Mouse (Mus musculus) neural tube, embryonic 11.5 days (tissue): ENCODE measurements around the gene Rabgef1. TPM values are rescaled to one million over a fixed set of nuclear protein-coding genes. Genes with fewer than 3 reads are reported as not detected.

Source experiments
- ATAC-seq: fragments of 200-750 bp; cut with Nextera tagmentation; 2 replicates; pipeline ENCODE4 v1.8.0; 2017; ENCODE audit warnings: moderate number of reproducible peaks, mild to moderate bottlenecking, moderate TSS enrichment, moderate library complexity; ENCODE audit not compliant: insufficient read depth, low FRiP score, low TSS enrichment
- DNase-seq: peaks from one replicate; pipeline ENCODE4 v3.0.0-alpha.2; 2015; ENCODE audit warnings: low spot score
- H3K27ac ChIP-seq: fragments of 300-500 bp; sonication (generic); 2 replicates; pipeline ENCODE4 v1.5.1; 2014; ENCODE audit warnings: low read depth, mild to moderate bottlenecking, low read length
- H3K27me3 ChIP-seq: fragments of 300-500 bp; sonication (generic); 2 replicates; pipeline ENCODE4 v1.6.1; 2014; ENCODE audit warnings: mild to moderate bottlenecking, low read length, mixed read lengths; ENCODE audit not compliant: control insufficient read depth, insufficient read depth
- H3K36me3 ChIP-seq: fragments of 300-500 bp; sonication (generic); 2 replicates; pipeline ENCODE4 v1.6.1; 2014; ENCODE audit warnings: mild to moderate bottlenecking, low read length, moderate library complexity, mixed read lengths; ENCODE audit not compliant: control insufficient read depth, insufficient read depth
- H3K4me1 ChIP-seq: fragments of 300-500 bp; sonication (generic); 2 replicates; pipeline ENCODE4 v1.6.1; 2014; ENCODE audit warnings: low read length, mixed read lengths; ENCODE audit not compliant: control insufficient read depth, insufficient read depth
- H3K4me2 ChIP-seq: fragments of 300-500 bp; sonication (generic); 2 replicates; pipeline ENCODE4 v1.6.1; 2014; ENCODE audit warnings: low read depth, mild to moderate bottlenecking, moderate library complexity
- H3K4me3 ChIP-seq: fragments of 300-500 bp; sonication (generic); 2 replicates; pipeline ENCODE4 v1.5.1; 2014; ENCODE audit warnings: low read depth, low read length
- H3K9ac ChIP-seq: fragments of 300-500 bp; sonication (generic); 2 replicates; pipeline ENCODE4 v1.6.1; 2014; ENCODE audit warnings: mild to moderate bottlenecking, low read length
- H3K9me3 ChIP-seq: fragments of 300-500 bp; sonication (generic); 2 replicates; pipeline ENCODE4 v1.6.1; 2016; ENCODE audit warnings: low read length; ENCODE audit not compliant: control insufficient read depth
- WGBS: fragments of 180-500 bp; shearing (Covaris S2); extraction: QIAGEN DNeasy Blood & Tissue Kit; methylation state at CpG from one replicate; pipeline ENCODE4 v1.1.7; 2014; 5-methylcytosine and 5-hydroxymethylcytosine counted together
- polyA plus RNA-seq: library from polyadenylated mRNA; unstranded; fragments of >200 nt; fragmentation: Nextera tagmentation; extraction: Ambion mirVana; gene quantifications from 2 replicates; pipeline ENCODE4 v1.2.1, GENCODE M21; 2014

Gene Rabgef1
- polyA plus RNA-seq: 25.4 and 27.8 TPM in 2 replicates

DNA sequence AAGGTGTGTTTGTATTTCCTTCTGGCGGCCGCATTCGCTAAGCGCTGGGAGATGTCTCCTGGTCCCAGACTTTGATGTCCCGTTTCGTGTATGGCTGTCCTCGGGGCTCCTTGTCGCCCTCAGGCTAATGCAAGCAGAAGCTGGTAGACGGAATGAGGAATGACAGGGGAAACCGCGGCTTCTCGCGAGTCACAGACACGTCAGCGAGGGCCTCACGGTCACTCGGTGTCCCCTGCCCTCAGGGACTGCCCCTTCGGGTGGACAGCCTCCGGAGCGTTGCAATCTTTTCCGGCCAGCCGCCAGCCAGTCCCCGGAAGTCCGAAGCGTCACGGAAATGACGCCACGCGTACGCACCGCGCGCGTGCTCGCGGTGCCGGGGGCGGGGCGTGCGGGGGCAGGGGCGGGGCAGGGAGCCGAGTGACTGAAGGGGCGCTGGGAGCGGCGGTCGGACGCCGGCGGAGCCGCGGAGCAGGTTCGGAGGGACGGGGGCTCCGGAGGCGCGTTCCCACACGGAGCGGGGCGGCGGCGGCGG is at the start of gene Rabgef1:
Gene Rabgef1 (plus strand): TSS at position 376 of the 532 bp plus-strand sequence.
- H3K4me1 ChIP-seq: peaks cover 12% of the 10 kb centered on the region; the same call in 1 of the 2 replicates
- WGBS: under 1% methylated on average over 26 of the region's 62 CpGs
- H3K9me3 ChIP-seq: no peaks in the 10 kb centered on the region
- H3K27me3 ChIP-seq: no peaks in the 10 kb centered on the region
- ATAC-seq: peak; percentile 91
- DNase-seq: peak; percentile 92
- peak within 1 kb of the TSS; percentile 64 for H3K27ac ChIP-seq
- no peaks in the 10 kb centered on the region for H3K36me3 ChIP-seq
- peak within 1 kb of the TSS; percentile 88 for H3K4me3 ChIP-seq
- H3K9ac ChIP-seq: peak within 1 kb of the TSS; percentile 84
- peak within 1 kb of the TSS; percentile 80 for H3K4me2 ChIP-seq

DNA sequence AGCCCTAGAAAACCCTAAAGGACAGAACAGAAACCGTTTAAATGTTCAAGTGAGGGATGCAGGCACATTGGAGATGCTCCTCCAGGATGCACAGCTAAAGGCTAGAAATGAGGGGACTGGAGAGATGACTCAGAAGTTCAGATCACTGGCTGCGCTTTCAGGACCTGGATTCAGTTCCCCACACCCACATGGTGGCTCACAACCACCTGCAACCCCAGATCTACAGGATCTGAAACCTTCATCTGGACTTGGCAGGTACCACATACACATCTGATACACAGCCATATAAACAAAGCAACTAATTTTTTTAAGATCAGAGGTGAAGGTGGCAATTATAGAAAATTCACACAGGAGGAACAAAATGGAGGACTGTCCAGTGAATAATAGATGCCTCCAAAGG is 49.2 kb upstream of the Rabgef1 start:
- WGBS: 93% methylated on average over 2 of the region's 2 CpGs
- no peak overlapping the region for H3K9ac ChIP-seq
- H3K27me3 ChIP-seq: no peaks in the 10 kb centered on the region
- no peaks in the 10 kb centered on the region for H3K9me3 ChIP-seq
- H3K4me3 ChIP-seq: no peak overlapping the region
- no peaks in the 10 kb centered on the region for H3K36me3 ChIP-seq
- DNase-seq (no peak), ATAC-seq (no peak)
- H3K4me2 ChIP-seq: no peak overlapping the region
- H3K4me1 ChIP-seq: no peaks in the 10 kb centered on the region
- no peak overlapping the region for H3K27ac ChIP-seq

DNA sequence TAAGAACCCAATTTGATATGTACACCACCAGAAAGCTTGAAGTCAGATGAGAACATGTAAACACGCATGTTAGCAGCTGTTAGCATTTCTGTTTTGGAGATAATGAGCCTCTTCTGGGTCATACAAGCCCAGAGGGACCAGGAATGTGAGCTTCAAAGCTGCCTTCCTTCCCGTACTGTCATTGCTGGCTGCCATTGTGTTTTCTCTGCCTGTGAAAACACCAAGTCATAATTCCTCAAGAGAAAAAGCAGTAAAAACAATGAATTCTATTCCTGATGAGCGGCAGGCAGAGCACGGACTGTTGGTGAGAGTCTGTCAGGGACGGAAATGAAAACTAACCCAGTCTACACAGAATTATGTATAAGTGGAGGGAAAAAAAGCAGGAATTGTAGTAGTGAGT is 47.3 kb upstream of the Rabgef1 start:
- H3K36me3 ChIP-seq: no peaks in the 10 kb centered on the region
- ATAC-seq: no peak
- WGBS: 78% methylated on average over 5 of the region's 5 CpGs
- no peaks in the 10 kb centered on the region for H3K9me3 ChIP-seq
- no peak overlapping the region for H3K27ac ChIP-seq
- H3K4me2 ChIP-seq: no peak overlapping the region
- no peak for DNase-seq
- no peak overlapping the region for H3K4me3 ChIP-seq
- H3K4me1 ChIP-seq: no peaks in the 10 kb centered on the region
- no peak overlapping the region for H3K9ac ChIP-seq
- H3K27me3 ChIP-seq: no peaks in the 10 kb centered on the region

DNA sequence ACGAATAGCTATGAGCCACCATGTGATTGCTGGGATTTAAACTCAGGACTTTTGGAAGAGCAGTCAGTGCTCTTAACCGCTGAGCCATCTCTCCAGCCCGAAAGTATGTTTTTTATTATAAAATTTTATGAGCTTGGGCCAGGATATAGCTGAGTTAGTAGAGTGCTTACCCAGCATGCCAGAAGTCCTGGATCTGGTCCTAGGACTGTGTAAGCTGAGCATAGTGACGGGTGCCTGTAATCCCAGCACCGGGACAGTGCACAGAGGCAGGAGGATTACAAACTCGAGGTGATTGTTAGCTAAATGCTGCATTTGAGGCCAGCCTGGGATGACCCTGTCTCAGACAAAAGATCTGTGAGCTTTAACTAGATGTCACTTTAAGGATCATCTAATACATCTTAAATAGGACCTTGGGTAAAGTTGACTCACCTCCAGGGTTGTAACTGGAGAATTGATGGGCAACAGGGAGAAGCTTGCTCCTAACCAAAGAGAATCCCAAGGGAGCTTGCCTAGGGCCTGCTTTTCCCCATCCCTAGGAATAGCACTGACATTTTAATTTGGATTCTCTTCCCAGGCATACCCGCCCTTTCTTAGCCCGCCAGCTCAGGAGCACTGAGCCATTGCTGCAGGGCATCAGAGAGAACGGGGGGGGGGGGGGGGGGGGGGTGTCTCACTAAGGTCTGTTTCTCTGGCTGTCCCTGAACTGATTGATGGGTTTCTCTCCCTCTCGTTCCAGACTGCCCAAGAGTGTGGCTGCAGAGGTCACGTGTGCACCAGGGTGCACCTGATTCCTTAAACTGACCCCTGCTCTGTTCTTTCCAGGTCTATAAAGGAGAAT is 42.7 kb upstream of the Rabgef1 start:
- no peak overlapping the region for H3K27ac ChIP-seq
- WGBS: 72% methylated on average over 11 of the region's 11 CpGs
- ATAC-seq: no peak

DNA sequence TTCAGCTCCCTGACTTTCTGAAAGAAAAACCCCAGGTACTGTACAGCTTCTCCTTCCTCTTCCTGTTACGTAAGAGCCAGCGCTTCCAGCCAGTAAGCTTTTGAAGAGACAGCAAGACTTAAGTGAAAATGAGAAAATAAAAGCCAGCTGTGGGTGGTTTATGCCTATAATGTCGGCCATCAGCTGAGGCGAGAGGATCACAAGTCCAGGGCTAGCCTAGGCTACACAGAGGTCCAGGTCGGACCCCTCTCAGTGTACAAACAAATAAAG is 42.1 kb upstream of the Rabgef1 start:
- no peak overlapping the region for H3K4me2 ChIP-seq
- no peaks in the 10 kb centered on the region for H3K27me3 ChIP-seq
- 92% methylated on average over 5 of the region's 5 CpGs for WGBS
- H3K4me3 ChIP-seq: no peak overlapping the region
- H3K9ac ChIP-seq: no peak overlapping the region
- H3K36me3 ChIP-seq: no peaks in the 10 kb centered on the region; the same call in 1 of the 2 replicates
- H3K4me1 ChIP-seq: no peaks in the 10 kb centered on the region
- DNase-seq (no peak), ATAC-seq (no peak)
- no peaks in the 10 kb centered on the region for H3K9me3 ChIP-seq
- H3K27ac ChIP-seq: no peak overlapping the region

More for the DNA sequence above, 42.7 kb upstream of the Rabgef1 start:
- Histone ChIP-seq H3K4me1 (no peaks in the 10 kb centered on the region), H3K36me3 (no peaks in the 10 kb centered on the region; the same call in 1 of the 2 replicates), H3K9me3 (no peaks in the 10 kb centered on the region), H3K4me3 (no peak overlapping the region), H3K27me3 (no peaks in the 10 kb centered on the region), H3K9ac (no peak overlapping the region), H3K4me2 (no peak overlapping the region)
- no peak for DNase-seq

DNA sequence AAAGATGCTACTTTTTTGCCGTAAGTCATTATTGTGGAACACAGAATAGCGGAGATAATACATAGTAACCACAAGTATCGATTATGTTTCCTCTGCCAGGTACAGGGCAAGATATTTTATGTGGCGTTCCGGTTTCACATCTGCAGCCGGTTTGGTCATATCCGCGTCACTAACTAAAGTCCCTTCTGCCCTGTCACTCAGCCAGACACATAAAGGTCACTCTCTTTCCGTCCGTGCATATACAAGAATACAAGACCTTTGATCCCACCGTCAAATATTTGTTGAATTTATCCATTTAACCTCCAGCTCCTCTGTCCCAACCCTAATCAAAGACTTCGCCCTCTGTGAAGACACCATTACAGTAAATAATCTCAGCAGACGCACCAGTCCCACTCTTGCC is 35.0 kb upstream of the Rabgef1 start:
- H3K27me3 ChIP-seq: no peaks in the 10 kb centered on the region
- H3K9me3 ChIP-seq: no peaks in the 10 kb centered on the region
- WGBS: 95% methylated on average over 13 of the region's 13 CpGs
- DNase-seq (no peak), ATAC-seq (no peak)
- no peak overlapping the region for H3K4me2 ChIP-seq
- H3K4me1 ChIP-seq: no peaks in the 10 kb centered on the region
- no peak overlapping the region for H3K27ac ChIP-seq
- H3K36me3 ChIP-seq: no peaks in the 10 kb centered on the region
- H3K9ac ChIP-seq: no peak overlapping the region
- no peak overlapping the region for H3K4me3 ChIP-seq

DNA sequence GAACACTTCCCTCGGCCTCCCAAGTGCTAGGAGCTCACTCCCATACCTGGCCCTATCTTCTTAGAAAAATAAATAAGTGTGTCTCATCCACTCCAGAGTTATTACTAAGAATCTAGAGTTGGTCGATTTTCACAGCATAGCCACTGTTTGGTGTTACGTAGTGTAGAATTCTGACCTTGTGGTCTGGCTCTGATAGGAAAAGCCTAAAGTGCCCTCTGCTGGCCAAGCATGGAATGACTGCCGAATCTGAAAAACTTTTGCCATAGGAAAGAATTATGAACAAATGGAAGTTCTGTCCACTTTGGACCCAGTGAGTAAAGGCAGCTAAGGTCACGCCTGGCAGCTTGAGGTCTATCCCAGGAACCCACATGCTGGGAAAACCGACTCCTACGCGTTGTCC is 32.2 kb upstream of the Rabgef1 start:
- Histone ChIP-seq H3K4me3 (no peak overlapping the region), H3K9ac (no peak overlapping the region), H3K9me3 (no peaks in the 10 kb centered on the region), H3K4me2 (no peak overlapping the region), H3K36me3 (no peaks in the 10 kb centered on the region), H3K27ac (no peak overlapping the region), H3K4me1 (no peaks in the 10 kb centered on the region), H3K27me3 (no peaks in the 10 kb centered on the region)
- WGBS: 31% methylated on average over 8 of the region's 8 CpGs
- no peak for ATAC-seq
- DNase-seq: peak; percentile 71

DNA sequence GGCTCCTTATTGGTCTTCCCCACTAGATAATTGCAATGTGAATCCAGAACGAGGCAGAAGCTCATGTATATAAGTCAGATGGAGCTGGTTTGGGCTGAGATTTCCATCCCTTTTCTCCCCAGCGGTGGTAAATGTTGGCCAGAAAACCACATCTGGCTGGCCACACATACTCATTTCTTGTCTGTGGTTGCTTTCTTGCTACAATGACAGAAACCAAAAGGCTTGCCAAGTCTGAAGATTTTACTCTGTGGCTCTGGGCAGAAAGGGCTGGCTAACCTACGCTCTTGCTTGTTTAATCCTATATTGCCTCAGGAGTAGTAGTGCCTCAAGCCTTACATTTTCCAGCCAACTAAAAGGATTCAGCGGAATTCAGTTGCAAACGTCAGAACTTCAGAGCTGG is 30.5 kb upstream of the Rabgef1 start:
- no peaks in the 10 kb centered on the region for H3K27me3 ChIP-seq
- WGBS: 83% methylated on average over 5 of the region's 5 CpGs

DNA sequence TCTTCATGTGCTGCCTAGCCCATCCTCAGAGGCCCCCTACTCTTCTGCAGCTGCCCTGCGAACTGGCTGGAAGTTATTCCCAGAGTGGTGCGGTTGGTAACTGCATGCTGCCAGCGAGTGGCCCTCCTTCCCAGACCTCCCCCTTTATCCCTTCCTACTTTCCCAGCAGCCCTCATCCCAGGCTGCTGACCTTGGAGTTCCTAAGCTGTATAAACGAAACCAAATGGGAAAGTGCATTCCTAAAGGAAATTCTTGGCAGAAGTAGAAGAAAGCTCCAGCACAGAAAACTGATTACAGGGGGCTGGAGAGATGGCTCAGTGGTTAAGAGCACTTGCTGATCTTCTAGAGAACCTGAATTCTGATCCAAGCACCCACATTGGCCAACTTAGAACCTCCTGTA is 29.6 kb upstream of the Rabgef1 start:
- H3K4me2 ChIP-seq: no peak overlapping the region
- no peak for ATAC-seq
- no peak overlapping the region for H3K27ac ChIP-seq
- 57% methylated on average over 4 of the region's 4 CpGs for WGBS
- no peak overlapping the region for H3K4me3 ChIP-seq
- peaks cover 5% of the 10 kb centered on the region; the same call in 1 of the 2 replicates for H3K4me1 ChIP-seq
- no peaks in the 10 kb centered on the region for H3K9me3 ChIP-seq
- H3K9ac ChIP-seq: no peak overlapping the region
- no peaks in the 10 kb centered on the region for H3K36me3 ChIP-seq
- DNase-seq: no peak
- H3K27me3 ChIP-seq: no peaks in the 10 kb centered on the region

More for the DNA sequence above, 30.5 kb upstream of the Rabgef1 start:
- ATAC-seq (no peak), DNase-seq (no peak)
- H3K4me3 ChIP-seq: no peak overlapping the region
- no peak overlapping the region for H3K9ac ChIP-seq
- no peaks in the 10 kb centered on the region for H3K9me3 ChIP-seq
- no peak overlapping the region for H3K4me2 ChIP-seq
- H3K4me1 ChIP-seq: peaks cover 5% of the 10 kb centered on the region; the same call in 1 of the 2 replicates
- H3K36me3 ChIP-seq: no peaks in the 10 kb centered on the region
- no peak overlapping the region for H3K27ac ChIP-seq
